Mouse (Mus musculus) erythroblast, embryonic 14.5 days (primary cell): ENCODE data around the gene Csmd2. TPM values are rescaled to one million over a fixed set of nuclear protein-coding genes. Genes with fewer than 3 reads are reported as not detected.

Experiments
- H3K27me3 ChIP-seq: 2 replicates; pipeline ENCODE4 v1.6.1; 2012; ENCODE audit warnings: inconsistent platforms; ENCODE audit not compliant: control insufficient read depth
- H3K36me3 ChIP-seq: 2 replicates; pipeline ENCODE4 v1.6.1; 2012; ENCODE audit warnings: mild to moderate bottlenecking, inconsistent platforms; ENCODE audit not compliant: control insufficient read depth
- H3K4me1 ChIP-seq: 2 replicates; pipeline ENCODE4 v1.6.1; 2012; ENCODE audit warnings: inconsistent platforms; ENCODE audit not compliant: control insufficient read depth
- H3K4me3 ChIP-seq: replicated peaks from 2 replicates; pipeline ENCODE3; 2012; ENCODE audit warnings: moderate library complexity, mild to moderate bottlenecking, inconsistent platforms
- H3K9me3 ChIP-seq: 2 replicates; pipeline ENCODE4 v1.6.1; 2012; ENCODE audit warnings: low read length, inconsistent platforms, mixed read lengths; ENCODE audit not compliant: control insufficient read depth
- GATA1 ChIP-seq: IDR thresholded peaks from 2 replicates; pipeline ENCODE4 v1.6.1; 2012; ENCODE audit warnings: low read length, inconsistent platforms, mixed read lengths
- TAL1 ChIP-seq: IDR thresholded peaks from 3 replicates; pipeline ENCODE4 v1.6.1; 2012; ENCODE audit warnings: low read length, inconsistent platforms, mixed read lengths
- polyA plus RNA-seq: library from polyadenylated mRNA; stranded (reverse); fragments of >175 nt; gene quantifications from 2 replicates; pipeline ENCODE4 v1.2.3, GENCODE M21; 2012

Gene Csmd2
- polyA plus RNA-seq, 1 experiment, result not detected

DNA sequence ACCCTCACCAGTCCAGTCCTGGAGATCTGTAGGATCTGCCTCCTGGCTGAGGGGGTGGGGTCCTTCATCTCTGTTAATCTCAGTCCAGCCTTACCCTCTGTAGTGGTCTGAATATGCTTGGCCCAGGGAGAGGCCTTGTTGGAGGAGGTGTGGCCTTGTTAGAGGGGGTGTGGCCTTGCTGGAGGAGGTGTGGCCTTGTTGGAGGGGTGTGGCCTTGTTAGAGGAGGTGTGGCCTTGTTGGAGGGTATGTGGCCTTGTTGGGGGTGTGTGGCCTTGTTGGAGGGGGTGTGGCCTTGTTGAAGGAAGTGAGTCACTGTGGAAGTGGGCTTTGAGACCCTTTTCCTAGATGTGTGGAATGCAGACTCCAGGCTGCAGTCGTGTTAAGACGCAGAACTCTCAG lies 3.2 kb upstream of the Csmd2 start:
- Histone ChIP-seq H3K9me3 (peaks cover 6% of the 10 kb centered on the region), H3K27me3 (peaks cover 42% of the 10 kb centered on the region), H3K36me3 (no peaks in the 10 kb centered on the region), H3K4me3 (no peak overlapping the region), H3K4me1 (no peaks in the 10 kb centered on the region)
- TF ChIP-seq TAL1 (no peak), GATA1 (no peak)

DNA sequence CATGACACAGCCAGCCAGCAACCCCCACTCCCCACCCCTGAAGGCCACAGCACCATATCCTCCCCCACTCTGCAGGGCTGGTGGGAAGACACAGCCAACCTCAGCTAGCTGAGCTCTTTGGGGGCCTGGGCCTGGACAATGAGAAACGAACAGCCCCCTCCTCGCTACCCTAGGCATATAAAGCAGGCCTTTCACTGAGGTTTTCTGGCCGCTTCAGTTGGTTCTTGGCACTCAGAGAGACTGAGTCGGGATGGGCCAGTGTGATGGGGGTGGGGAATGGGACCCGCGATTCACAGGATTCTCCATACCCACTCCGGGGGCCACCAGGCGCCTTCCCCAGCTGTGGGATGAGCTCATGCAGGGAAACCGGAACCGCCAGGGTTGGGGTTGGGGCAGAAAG lies 1.8 kb upstream of the Csmd2 start:
- peaks cover 53% of the 10 kb centered on the region for H3K27me3 ChIP-seq
- no peaks in the 10 kb centered on the region for H3K4me1 ChIP-seq
- TF ChIP-seq GATA1, result no peak
- H3K9me3 ChIP-seq, result peaks cover 6% of the 10 kb centered on the region
- H3K4me3 ChIP-seq, result no peak overlapping the region
- H3K36me3 ChIP-seq, result no peaks in the 10 kb centered on the region

DNA sequence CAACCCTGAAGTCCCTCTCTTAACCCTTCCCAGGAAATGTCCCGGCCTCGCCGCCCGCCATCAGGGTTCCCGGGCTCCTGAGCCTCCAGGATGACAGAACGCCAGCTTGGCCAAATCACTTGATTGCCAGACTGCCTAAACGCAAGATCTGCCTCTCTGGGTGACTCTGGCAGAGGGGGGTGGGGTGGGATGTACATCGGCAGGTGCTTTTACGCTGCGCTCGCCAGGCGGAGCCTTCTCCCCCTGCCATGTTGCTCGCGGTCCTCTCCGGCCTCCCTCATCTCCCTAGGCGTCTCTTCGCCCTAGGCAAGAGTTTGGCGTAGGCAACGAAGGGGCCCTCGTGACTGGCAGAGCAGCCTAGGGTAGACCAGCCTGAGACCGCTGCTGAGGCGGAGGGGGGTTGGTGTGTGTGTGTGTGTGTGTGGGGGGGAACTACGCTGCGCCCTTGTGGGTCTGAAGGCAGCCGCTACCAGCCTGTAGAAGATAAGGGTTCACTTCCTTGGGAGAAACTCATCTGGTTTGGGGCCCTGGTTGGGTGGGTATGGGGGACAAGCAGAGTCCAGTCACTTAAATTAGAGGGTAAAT lies 1.1 kb upstream of the Csmd2 start:
- Histone ChIP-seq H3K4me3 (no peak overlapping the region), H3K4me1 (no peaks in the 10 kb centered on the region), H3K36me3 (no peaks in the 10 kb centered on the region), H3K9me3 (peaks cover 6% of the 10 kb centered on the region), H3K27me3 (peaks cover 53% of the 10 kb centered on the region)
- TF ChIP-seq GATA1 (no peak), TAL1 (no peak)

DNA sequence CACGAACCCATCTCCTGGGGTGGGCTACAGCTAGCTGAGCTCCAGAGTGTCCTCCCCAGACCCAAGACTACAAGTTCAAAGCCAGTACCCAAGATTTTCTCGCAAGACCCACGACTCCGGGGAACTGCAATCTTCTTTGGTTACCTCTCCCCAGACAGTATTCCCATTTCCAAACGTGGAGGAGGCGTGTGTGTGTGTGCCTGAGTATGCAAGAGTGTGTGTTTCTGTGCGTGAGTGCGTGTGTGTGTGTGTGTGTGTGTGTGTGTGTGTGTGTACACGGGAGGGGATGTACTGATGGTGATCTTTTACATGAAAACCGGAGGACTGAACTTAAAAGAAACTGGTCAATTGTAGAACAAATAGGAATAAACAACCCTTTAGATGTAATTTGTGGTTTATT lies 387 bp upstream of the Csmd2 start:
- H3K9me3 ChIP-seq, result peaks cover 6% of the 10 kb centered on the region

DNA sequence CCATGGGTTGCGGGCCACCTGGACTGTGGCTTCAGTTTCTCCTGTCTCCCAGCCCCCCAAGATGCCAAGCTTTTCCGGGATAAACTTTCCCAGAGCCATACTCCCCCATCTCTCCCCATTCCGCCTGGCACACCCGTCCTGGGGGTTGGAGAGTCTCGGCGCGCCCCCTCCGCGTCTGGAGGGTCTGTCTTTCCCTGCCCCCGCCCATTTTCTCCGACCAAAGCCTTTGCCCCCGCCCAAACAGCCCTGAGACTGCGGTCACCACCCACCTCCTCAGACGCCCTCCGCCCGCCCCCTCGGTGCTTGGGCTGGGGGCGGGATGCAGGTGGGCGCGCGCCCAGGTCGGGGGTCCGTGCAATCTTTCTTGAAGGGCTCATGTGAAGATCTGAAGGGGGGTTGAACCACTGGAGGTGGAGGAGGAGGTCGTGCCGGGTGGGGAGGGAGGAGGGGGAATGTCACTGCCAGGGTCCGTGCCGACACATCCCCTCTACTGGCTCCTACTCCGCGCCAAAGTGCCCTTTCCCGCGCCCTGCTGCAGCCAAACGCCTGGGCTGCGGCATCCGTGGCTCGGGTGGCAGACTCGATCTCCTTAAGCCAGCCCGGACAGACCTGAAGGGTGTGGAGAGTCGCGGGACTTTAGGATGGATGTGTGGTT lies 996 bp downstream of the Csmd2 start:
- TF ChIP-seq GATA1, result no peak
- TF ChIP-seq TAL1, result no peak
- peaks cover 53% of the 10 kb centered on the region for H3K27me3 ChIP-seq
- H3K4me3 ChIP-seq, result no peak overlapping the region
- no peaks in the 10 kb centered on the region for H3K36me3 ChIP-seq
- peaks cover 6% of the 10 kb centered on the region for H3K9me3 ChIP-seq
- no peaks in the 10 kb centered on the region for H3K4me1 ChIP-seq

More for the DNA sequence above, 387 bp upstream of the Csmd2 start:
- H3K36me3 ChIP-seq, result no peaks in the 10 kb centered on the region
- H3K4me3 ChIP-seq, result no peak overlapping the region
- no peaks in the 10 kb centered on the region for H3K4me1 ChIP-seq
- TF ChIP-seq GATA1 (no peak), TAL1 (no peak)
- peaks cover 53% of the 10 kb centered on the region for H3K27me3 ChIP-seq

DNA sequence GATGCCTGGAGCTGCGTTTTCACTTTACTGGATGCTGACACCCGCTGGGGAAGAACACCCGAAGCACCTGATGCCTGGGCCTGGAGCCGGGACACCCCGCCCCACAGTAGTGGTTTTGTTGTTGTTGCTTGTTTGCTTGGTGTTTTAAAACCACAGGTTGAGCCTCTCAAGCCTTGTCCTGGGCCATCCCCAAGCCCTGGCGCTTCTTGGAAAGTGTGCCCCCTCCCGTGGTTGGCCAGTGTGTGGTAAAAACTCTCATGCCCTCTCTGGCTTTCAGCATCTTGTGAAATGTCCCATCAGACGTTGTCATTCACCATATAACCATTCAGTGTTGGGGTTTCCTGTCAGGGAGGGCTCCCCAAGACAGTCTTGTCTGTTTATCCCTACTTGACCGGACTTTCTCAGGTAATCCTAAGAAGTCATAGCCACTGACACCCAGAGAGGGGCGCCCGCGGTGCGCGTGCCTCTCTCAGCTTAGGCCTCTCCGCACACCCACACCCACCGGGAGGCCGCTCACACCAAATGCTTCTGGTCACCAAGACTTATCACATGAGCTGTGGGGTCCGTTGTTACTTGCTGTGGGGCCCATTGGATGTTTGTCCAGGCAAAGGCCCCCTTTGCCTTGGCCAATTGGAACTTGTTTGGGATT lies 1.8 kb downstream of the Csmd2 start:
- peaks cover 4% of the 10 kb centered on the region for H3K9me3 ChIP-seq
- no peaks in the 10 kb centered on the region for H3K36me3 ChIP-seq
- peaks cover 53% of the 10 kb centered on the region for H3K27me3 ChIP-seq
- H3K4me1 ChIP-seq, result no peaks in the 10 kb centered on the region
- H3K4me3 ChIP-seq, result no peak overlapping the region
- TF ChIP-seq TAL1 (no peak), GATA1 (no peak)

DNA sequence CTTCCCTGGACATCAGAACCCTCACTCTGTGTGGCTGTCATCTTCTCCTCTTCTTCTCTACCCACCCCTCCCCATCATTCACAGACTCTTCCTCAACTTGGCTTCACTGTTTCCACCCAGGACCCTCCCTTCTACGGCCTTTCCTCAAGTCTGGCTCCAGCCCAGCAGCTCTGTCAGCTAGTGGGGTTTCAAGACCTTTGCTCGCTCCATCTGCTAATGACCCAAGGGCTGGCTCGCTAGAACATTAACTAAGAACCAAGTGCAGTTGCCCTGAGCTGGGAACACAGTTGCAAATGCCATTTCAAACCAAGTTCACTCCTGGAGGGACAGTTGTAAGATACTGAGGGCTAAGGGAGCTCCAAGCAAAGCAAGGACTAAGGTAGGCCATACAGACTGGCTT lies 11.6 kb downstream of the Csmd2 start:
- H3K4me3 ChIP-seq, result no peak overlapping the region
- H3K4me1 ChIP-seq, result no peaks in the 10 kb centered on the region
- H3K36me3 ChIP-seq, result no peaks in the 10 kb centered on the region
- no peaks in the 10 kb centered on the region for H3K27me3 ChIP-seq
- peaks cover 30% of the 10 kb centered on the region for H3K9me3 ChIP-seq
- TF ChIP-seq GATA1, result no peak
- TF ChIP-seq TAL1, result no peak

DNA sequence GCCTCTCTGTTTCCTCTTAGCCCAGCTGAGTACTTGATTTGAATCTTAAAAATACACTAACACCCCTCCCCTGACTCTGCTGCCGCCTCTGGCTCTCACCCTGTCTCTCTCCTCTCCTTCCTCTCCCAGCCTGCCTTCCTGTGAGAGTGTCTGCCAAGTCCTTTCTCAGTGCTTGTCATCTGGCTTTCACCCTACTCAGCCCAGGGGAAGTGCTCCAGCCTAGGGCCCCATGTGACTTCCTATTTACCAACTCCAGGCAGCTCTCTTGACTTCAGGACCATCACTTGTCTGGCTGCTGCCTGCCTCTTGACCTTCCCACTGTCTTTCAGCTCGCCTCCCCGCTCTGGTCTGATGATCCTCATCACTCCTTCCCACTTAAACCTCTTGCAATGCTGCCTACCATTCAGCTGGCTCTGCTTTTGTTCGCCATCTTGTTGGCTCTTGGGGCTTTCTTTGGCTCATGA lies 15.0 kb downstream of the Csmd2 start:
- Histone ChIP-seq H3K4me1 (no peaks in the 10 kb centered on the region), H3K36me3 (no peaks in the 10 kb centered on the region), H3K27me3 (no peaks in the 10 kb centered on the region), H3K4me3 (no peak overlapping the region), H3K9me3 (peaks cover 53% of the 10 kb centered on the region)
- TF ChIP-seq TAL1, result no peak
- TF ChIP-seq GATA1, result no peak

DNA sequence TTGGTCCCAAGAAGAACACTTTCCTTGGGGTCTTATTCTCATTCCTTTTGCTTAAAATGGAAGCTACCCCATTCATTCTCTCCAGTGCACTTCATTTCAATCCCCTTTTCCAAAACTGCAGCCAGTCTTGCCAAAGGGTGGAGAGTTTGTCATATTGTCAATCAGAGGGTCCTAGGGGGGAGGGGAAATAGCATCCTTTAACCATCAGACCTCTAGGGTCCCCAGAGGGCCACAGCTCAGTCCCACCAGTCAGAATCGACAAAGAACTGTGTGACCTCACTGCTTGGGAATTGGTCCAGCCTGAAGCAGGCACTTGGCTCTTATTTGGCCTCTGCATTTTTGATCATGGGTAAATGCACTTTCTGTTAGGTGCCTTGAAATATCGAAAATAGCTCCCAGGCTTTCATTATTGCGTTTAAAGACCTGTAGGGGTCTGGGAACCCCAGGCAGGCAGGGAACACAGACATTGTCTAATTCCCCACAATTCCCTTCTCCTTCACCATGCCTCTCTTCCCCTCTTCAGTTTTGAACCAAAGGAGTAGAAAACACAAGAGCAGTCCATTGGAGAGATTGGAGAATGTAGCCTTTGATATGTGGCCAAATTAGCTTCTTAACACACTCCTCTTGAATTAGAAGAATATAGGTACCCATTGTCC lies 17.3 kb downstream of the Csmd2 start:
- Histone ChIP-seq H3K27me3 (no peaks in the 10 kb centered on the region), H3K9me3 (peaks cover 53% of the 10 kb centered on the region), H3K4me1 (no peaks in the 10 kb centered on the region), H3K4me3 (no peak overlapping the region), H3K36me3 (no peaks in the 10 kb centered on the region)
- TF ChIP-seq GATA1 (no peak), TAL1 (no peak)
